Mouse (Mus musculus) embryo, embryonic 11 days (tissue): ENCODE data around the gene Car14.
A peak's percentile ranks its signal among the peaks of the same experiment; 100 is the strongest.
"Not testable (repeated sequence)": the region's sequence is repeated elsewhere in the genome, so short reads cannot be mapped to it uniquely, and the experiment has no call there.

Experiments used
- DNase-seq: peaks from one replicate; pipeline ENCODE4 v3.0.0-alpha.2; 2015

Gene Car14

DNA sequence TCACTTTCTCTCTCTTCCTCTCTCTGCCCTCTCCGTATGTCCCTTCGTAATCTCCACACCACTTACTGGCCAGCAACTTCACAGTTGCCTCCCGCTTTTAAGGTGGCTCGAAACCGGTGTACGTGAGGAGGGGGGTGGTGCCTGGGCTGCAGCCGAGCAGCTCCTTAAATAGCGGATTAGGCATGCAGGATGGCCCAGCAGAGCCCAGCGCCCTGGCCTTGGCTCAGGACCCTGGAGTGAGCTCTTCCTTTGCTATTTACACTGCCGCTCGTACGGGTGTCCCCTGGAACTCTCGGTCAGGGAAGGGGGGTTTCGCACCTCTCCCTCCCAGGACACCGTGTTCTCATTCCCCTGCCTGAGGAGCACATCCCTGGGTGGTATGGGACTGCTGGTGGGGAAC is at the start of gene Car14:
TSS of gene Car14 (minus strand) at position 124 of the 400 bp plus-strand sequence.
- DNase-seq, result peak; percentile 77

GRCm38 (mm10) chr3:95953522-95953921 is 49.0 kb upstream of the Car14 start:
- DNase-seq, result no peak

DNA sequence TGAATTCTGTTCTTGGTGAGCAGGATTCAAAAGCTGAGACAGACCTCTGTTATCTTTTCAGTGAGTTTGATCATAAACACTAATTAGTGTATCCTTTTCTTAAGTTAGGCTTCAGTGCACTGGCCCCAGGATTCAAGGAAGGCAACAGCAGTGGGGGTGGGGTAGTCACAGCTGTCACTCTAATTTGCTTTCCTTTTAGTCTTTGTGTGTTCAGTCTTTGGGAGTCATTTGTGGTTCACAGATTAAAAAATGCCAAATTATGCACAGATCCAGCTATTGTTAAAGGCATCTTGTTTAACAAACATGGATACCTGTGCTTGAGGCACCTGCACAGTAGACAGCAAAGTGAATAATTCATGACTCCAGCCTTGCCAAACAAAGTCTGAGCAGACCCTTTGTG is 48.5 kb upstream of the Car14 start:
- no peak for DNase-seq

GRCm38 (mm10) chr3:95951566-95951965 is 47.1 kb upstream of the Car14 start:
- DNase-seq, result not testable (repeated sequence)

GRCm38 (mm10) chr3:95950763-95951551 is 46.5 kb upstream of the Car14 start:
- peak; percentile 94 for DNase-seq

- DNase-seq, result no peak
Measured at GRCm38 (mm10) chr3:95948325-95948724, 43.8 kb upstream of the Car14 start.

DNA sequence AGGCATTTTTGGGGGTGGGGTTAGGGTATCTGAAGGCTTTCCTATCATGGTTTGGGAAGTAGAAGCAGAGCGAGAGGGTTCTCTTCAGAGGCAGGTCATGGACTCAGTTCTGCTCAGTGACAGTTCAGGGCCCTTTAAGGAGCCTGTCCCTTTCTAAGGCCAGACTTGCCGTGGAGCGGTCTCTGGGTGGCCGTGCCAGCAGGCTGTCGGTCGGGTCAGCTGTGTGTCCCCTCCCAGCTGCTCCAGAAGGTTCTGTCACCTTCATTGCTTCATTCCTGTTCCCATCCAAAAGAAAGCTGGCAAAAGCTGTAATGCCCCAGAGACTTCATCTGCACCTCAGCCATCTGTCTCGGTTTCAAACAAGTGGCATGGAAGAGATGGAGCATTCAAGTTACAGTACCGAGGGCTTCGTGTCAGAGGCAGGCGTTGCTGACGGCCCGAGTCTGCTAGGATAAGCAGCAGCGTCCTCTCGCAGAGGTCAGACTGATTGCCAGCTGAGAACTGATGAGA is 41.3 kb upstream of the Car14 start:
- no peak for DNase-seq

DNA sequence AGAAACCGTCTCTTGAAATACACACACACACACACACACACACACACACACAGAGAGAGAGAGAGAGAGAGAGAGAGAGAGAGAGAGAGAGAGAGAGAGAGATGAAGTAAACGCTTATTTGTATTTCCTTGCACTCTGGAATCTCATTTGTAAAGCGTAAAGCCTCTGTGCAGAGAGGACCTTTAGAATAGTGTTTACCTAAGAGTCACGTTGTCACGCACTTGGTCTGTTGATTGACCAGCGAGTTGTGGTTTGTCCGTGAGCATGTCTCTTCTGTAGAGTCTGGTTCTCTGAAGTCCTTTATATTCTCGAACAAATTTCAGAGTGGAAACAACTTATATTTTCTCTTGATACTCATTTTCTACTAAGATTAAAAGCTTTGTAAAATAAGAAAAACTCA is 40.3 kb upstream of the Car14 start:
- DNase-seq, result no peak

DNA sequence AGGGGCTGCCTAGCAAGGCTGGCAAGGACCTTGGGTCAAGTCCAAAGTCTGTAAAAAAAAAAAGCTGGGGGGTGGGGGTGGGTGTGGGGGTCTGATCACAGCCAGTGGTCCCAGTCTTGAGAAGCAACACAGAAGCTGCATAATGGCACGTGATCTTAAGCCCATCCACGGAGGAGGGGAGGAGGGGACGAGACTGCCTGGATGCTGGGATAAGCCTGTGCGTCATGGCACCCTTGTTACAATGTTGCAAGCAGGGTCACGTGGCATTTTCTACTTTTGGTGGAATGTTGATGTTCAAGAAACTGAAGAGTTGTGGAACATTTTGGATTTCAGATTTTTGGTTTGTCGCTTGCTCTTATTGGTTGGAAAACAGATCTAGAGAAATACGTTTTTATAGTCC is 38.7 kb upstream of the Car14 start:
- DNase-seq, result no peak

DNA sequence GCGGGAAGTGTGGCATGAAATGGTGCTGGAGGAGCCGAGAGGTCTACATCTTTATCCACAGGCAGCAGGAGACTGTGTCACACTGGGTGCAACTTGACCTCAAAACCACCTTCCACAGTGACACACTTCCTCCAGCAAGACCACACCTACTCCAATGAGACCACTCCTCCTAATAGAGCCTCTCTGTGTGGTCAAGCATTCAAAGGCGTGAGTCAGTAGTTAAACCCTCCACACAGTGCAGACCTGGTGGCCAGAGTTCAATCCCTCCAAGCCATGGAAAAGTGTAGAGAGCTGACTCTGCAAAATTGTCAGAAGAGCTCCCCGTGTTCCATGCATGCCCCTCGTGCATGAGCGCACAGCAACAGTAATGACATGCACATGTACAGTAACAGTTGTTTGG is 38.3 kb upstream of the Car14 start:
- no peak for DNase-seq

DNA sequence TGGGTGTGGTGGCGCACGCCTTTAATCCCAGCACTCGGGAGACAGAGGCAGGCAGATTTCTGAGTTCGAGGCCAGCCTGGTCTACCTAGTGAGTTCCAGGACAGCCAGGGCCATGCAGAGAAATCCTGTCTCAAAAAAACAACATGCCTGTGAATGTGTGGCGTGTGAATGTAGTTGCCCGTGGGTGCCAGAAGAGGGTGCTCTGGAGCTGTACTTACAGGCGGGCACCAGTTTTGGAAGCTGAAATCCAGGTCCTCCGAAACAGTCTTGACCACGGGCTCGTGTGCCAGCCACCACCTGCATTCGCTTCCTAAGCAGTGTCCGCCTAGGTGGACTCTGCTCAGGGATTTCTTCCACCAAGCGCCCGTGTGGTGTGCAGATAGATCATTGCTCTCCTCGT is 34.3 kb upstream of the Car14 start:
- peak; percentile 16 for DNase-seq

GRCm38 (mm10) chr3:95938217-95938616 is 33.7 kb upstream of the Car14 start:
- DNase-seq, result no peak

- DNase-seq, result no peak
Measured at GRCm38 (mm10) chr3:95934448-95934847, 30.0 kb upstream of the Car14 start.

DNA sequence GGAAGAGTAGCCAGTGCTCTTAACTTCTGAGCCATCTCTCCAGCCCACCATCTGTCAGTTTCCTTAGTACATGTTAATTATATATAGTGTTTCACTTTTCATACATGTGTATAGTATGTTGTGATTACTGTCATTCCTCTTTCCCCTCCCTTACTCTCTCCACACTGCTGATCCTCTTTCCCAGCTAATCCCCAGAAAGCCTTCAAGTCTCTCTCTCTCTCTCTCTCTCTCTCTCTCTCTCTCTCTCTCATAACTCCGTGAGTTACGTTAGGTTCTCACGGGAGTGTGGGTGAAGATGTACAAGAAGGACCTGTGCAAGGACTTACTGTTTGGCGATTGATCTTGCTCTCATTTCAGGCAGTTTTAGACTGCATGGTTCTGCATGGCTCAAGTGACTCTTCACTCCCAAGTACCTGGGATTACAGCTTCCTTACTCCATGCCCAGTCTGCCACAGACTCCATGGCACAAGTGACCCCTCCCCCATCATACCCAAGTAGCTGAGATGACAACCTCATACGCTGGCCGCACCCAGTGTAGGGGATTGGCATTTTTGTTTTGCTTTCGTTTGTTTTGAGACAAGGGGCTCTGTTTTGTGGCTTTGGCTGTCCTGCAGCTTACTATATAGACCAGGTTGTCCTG is 28.7 kb upstream of the Car14 start:
- DNase-seq, result no peak

DNA sequence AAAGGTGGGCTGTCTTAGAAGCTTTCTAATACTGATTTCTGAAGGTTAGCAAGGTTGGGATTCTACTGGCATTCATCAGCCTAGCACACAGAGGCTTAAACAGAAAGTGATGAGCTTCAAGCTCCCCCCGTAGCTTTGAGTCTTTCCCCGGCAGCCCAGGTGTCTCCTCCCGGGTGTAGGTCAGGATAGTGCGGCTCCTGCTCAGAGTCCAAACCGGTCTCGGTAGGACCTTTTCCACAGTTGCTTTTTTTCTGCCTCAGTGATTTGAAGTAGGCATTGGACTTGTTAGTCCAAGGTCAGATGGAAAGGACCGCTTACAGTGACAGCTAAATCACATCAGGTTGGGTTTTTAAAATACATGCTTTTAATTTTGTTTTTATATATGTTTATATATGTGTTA is 28.1 kb upstream of the Car14 start:
- DNase-seq, result no peak

GRCm38 (mm10) chr3:95932157-95932556 is 27.7 kb upstream of the Car14 start:
- no peak for DNase-seq

- no peak for DNase-seq
Measured at GRCm38 (mm10) chr3:95931471-95931870, 27.0 kb upstream of the Car14 start.

DNA sequence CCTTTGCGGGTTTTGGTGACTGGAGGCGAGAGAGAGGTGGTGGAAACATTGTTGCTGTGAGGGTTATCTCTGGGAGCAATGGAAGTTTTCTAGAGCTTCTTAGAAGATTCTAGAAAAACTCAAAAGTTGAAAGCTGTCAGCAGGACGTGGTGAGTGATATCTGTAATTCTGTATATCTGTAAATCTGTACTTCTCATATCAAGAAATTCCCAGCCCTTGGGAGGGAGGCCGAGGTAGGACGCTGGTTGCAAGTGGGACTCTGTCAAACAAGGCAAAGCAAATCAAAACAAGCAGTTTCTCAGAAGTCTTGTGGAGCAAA is 25.9 kb upstream of the Car14 start:
- DNase-seq, result peak; percentile 10

DNA sequence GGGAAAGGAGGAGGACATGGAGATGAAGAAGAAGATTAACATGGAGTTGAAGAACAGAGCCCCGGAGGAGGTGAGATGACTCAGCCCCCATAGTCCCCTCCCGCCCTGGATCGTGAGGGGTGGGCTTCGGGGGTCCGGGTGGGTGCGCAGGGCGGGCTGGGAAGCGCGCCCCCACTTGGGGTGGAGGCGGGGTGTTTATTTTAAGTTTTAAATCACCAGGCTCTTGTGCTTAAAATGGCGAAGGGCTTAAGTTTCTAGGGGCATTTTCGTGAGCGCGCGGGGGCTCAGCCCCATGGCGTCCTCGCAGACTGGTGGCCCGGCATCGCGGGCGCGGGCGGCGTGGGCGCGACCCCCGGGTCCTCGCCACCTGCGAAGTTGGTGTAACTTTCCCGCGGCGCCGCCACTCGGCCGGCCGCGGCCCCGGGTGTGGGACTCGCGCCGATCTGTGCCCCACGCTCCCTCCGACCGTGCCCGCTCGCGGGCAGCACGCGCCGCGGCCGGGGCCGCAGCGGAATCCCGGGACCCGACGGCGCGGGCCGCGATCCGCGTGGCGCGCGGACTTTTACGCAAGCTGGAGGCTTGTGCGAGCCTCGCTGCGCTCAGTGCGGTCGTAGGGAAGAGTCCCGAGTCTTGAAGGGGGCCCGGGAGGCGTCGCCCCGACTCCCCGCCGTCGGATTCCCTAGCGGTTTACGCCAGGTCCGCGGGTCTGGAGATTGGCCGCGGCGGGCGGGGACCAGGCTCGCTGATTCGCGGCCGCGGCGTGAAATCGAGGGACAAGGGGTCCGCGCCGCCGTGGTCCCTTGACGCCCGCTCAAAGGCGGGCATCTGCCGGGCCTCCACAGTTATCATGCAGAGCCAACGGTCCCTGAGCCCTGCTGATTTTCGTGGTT is 25.3 kb upstream of the Car14 start:
- DNase-seq, result peak; percentile 80

DNA sequence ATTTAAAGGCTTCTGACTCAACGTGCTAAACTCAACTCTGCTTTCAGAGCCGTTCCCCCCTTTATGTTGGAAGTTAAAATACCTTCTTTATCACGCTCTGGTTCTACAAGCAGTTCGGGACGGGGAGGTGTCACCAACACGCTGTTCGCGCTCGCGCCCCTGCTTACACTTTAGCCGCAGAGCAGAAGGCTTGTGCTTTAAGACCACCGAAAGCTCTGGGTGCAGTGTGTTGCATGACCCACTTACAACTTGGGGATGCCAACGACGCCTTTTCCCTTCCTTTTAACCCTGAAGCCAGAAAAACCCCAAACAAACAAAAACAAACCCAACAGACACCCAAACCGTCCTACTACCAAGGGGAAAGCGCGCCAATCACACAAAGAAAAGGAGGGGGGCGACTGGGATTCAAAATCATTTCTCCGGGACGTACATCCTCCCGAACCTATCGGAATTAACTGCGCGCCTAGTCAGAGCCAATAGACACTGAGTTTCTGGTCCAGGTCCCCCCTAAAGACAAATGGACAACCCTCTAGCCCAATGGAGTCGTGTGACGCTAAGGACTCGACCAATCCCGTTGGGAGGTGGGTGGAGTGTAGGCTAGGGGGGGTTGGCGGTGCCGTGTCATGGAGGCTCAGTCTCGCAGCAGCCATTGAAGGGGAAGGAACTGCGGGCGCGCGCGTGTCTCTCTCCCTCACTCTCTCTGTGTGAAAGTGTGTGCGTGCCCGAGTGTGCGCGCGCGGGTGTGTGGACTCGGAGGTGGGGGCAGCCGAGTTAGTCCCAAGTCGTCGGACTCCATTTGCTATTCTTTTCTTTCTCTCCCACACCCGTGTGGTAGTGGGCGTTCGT is 24.4 kb upstream of the Car14 start, which contains the start of gene Anp32e:
TSS of gene Anp32e (plus strand) at position 589 of the 846 bp plus-strand sequence.
- peak; percentile 99 for DNase-seq

GRCm38 (mm10) chr3:95928261-95928657 is 23.8 kb upstream of the Car14 start:
- peak; percentile 2 for DNase-seq

GRCm38 (mm10) chr3:95925087-95925486 is 20.6 kb upstream of the Car14 start:
- no peak for DNase-seq
